Comparison of ENCODE assay signal across 17 mouse cellular contexts in the genomic region with DNA sequence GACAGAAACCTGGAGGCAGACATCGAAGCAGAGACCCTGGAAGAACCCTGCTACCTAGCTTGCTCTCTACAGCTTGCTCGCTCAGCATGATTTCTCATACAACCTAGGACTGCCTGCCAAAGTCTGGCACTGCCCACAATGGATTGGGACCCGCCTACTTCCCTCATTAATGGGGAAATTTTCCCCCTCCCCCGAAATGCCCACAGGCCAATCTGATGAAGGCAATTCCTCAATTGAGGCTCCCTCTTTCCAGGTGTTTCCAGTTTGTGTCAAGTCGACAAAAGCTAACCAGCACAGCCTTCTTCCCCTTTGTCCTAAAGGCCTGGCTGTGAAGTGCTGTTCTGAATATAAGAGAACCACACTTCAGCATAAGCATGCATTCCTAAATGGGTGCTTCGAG.
DNase-seq lines count a peak whose midpoint lies in the region; ATAC-seq and TF ChIP-seq lines count a peak whose summit lies in the region.
"Had no signal": no experiment of that assay in that cellular context is flagged by ENCODE, and none has a peak within 500 bp of the region (broad histone marks: within the 10 kb centered on the region; RNA-seq: fewer than 3 reads in every experiment).

No protein-coding gene starts in this region.

- TF ChIP-seq CTCF in lung, adult 2 months (IDR thresholded peaks at IDR 0.05; ENCODE audit: insufficient read depth, low read length) = no peak
- no peak for TF ChIP-seq CTCF in brain, embryonic 14.5 days (IDR thresholded peaks at IDR 0.05; ENCODE audit: borderline replicate concordance, extremely low read depth, insufficient read depth, insufficient read length)

- 0 out of 2 replicates have a peak, but pooled peaks cover 2% of the 10 kb centered on the region for H3K4me1 ChIP-seq in lung, adult 2 months (ENCODE audit: control insufficient read depth, insufficient read depth, low read length)
- H3K4me1 ChIP-seq in forebrain, embryonic 15.5 days = peaks cover 21% of the 10 kb centered on the region
- peaks cover 37% of the 10 kb centered on the region for H3K4me1 ChIP-seq in lung, embryonic 15.5 days

- H3K27ac ChIP-seq in forebrain, embryonic 15.5 days (replicated peaks) = no peak overlapping the region
- peak overlapping the region; percentile 20; the same call in 1 of the 2 replicates for H3K27ac ChIP-seq in lung, embryonic 15.5 days
- H3K27ac ChIP-seq: gastrocnemius, adult 2 months; intestine, embryonic 15.5 days; kidney, postnatal 0 days; midbrain, embryonic 12.5 days had no signal

- TF ChIP-seq POLR2A in lung, adult 2 months (IDR thresholded peaks at IDR 0.05; ENCODE audit: borderline replicate concordance, extremely low read depth, low read depth, low read length) = no peak
- no peak for TF ChIP-seq POLR2A in brain, embryonic 14.5 days (IDR thresholded peaks at IDR 0.05; ENCODE audit: borderline replicate concordance, extremely low read depth, insufficient read depth, insufficient read length, poor library complexity, severe bottlenecking)

- H3K4me2 ChIP-seq in forebrain, embryonic 15.5 days (replicated peaks) = no peak overlapping the region
- no peak overlapping the region for H3K4me2 ChIP-seq in lung, embryonic 15.5 days
- H3K4me2 ChIP-seq: heart, embryonic 11.5 days; intestine, embryonic 15.5 days; midbrain, embryonic 12.5 days had no signal

- ATAC-seq in forebrain, embryonic 15.5 days (replicated peaks) = peak; percentile 72; the same call in 1 of the 2 replicates
- ATAC-seq in lung, embryonic 15.5 days (ENCODE audit: borderline replicate concordance, extremely low read depth, low FRiP score, low TSS enrichment) = peak; percentile 24; the same call in 1 of the 2 replicates
- ATAC-seq: CD4-positive, CD25-positive, alpha-beta regulatory T cell, adult 4 months; intestine, embryonic 15.5 days had no signal

- H3K36me3 ChIP-seq in forebrain, embryonic 15.5 days = no peaks in the 10 kb centered on the region
- no peaks in the 10 kb centered on the region for H3K36me3 ChIP-seq in lung, embryonic 15.5 days
- H3K36me3 ChIP-seq: intestine, embryonic 15.5 days; midbrain, embryonic 12.5 days had no signal

- no peak overlapping the region for H3K9ac ChIP-seq in forebrain, embryonic 15.5 days (replicated peaks)
- H3K9ac ChIP-seq in lung, embryonic 15.5 days = no peak overlapping the region
- H3K9ac ChIP-seq: intestine, embryonic 15.5 days; midbrain, embryonic 12.5 days had no signal

- 60% methylated on average over 6 of the region's 6 CpGs for WGBS in lung, adult 2 months
- 30% methylated on average over 6 of the region's 6 CpGs for WGBS in forebrain, embryonic 15.5 days
- 53% methylated on average over 6 of the region's 6 CpGs for WGBS in lung, embryonic 15.5 days

- H3K27me3 ChIP-seq in forebrain, embryonic 15.5 days = no peaks in the 10 kb centered on the region
- no peaks in the 10 kb centered on the region for H3K27me3 ChIP-seq in lung, embryonic 15.5 days
- H3K27me3 ChIP-seq: intestine, embryonic 15.5 days; midbrain, embryonic 12.5 days had no signal

- no peaks in the 10 kb centered on the region for H3K9me3 ChIP-seq in forebrain, embryonic 15.5 days
- H3K9me3 ChIP-seq in lung, embryonic 15.5 days = no peaks in the 10 kb centered on the region
- H3K9me3 ChIP-seq: intestine, embryonic 15.5 days; midbrain, embryonic 12.5 days had no signal

- no peak overlapping the region for H3K4me3 ChIP-seq in lung, adult 2 months (replicated peaks; ENCODE audit: extremely low read depth, low read depth, low read length)
- H3K4me3 ChIP-seq in forebrain, embryonic 15.5 days = no peak overlapping the region
- H3K4me3 ChIP-seq in lung, embryonic 15.5 days = no peak overlapping the region
- H3K4me3 ChIP-seq: gastrocnemius, adult 2 months; intestine, embryonic 15.5 days; midbrain, embryonic 12.5 days had no signal

- DNase-seq in lung, adult 2 months = peak; percentile 9
- no peak for DNase-seq in lung, postnatal 14 days
- DNase-seq in brain, embryonic 14.5 days (ENCODE audit: low read depth) = peak; percentile 76
- DNase-seq in adrenal gland, postnatal 10 days = no peak
- DNase-seq in ovary, postnatal 14 days (ENCODE audit: low spot score) = no peak
- DNase-seq in layer of hippocampus, postnatal 14 days (ENCODE audit: low spot score in 2 of 2) = no peak
- DNase-seq: cerebellum, postnatal 36 days; gastrocnemius, adult 2 months; heart, postnatal 4 days; thymus, postnatal 4 days had no signal

Comparison
In these comparisons a context has a peak if more than half of its experiments do, and no peak if none do; other contexts are left out.
1. DNase-seq: peak in lung, adult 2 months (single experiment) and brain, embryonic 14.5 days (single experiment); none in lung, postnatal 14 days (single experiment), adrenal gland, postnatal 10 days (single experiment), ovary, postnatal 14 days (single experiment) and layer of hippocampus, postnatal 14 days (0 of 2).